Mouse (Mus musculus) liver, postnatal 0 days (tissue): ENCODE data around the gene Fndc9.
A peak's percentile ranks its signal among the peaks of the same experiment; 100 is the strongest.

Source experiments
- CTCF ChIP-seq: sonication (generic); IDR thresholded peaks from 2 replicates; pipeline ENCODE4 v1.5.1; 2016; ENCODE audit warnings: antibody characterized with exemption, low read depth
- EP300 ChIP-seq: IDR thresholded peaks from 2 replicates; pipeline ENCODE4 v1.6.1; 2016; ENCODE audit warnings: antibody characterized with exemption, low read depth, mild to moderate bottlenecking

- TF ChIP-seq EP300 (no peak), CTCF (peak; percentile 62)
Measured at GRCm38 (mm10) chr11:46236976-46237375, 1.6 kb downstream of the Fndc9 start.
